Mouse (Mus musculus): Measurements from ENCODE around the gene R3hcc1l. TPM values are rescaled to one million over a fixed set of nuclear protein-coding genes. Genes with fewer than 3 reads are reported as not detected.

Gene R3hcc1l
- polyA plus RNA-seq (2015; fragmentation: Illumina TruSeq; extraction: RNeasy Lipid Tissue Mini Kit (QIAGEN cat#74804); ENCODE audit: insufficient read depth, low read depth, low replicate concordance): 6.8 TPM

DNA sequence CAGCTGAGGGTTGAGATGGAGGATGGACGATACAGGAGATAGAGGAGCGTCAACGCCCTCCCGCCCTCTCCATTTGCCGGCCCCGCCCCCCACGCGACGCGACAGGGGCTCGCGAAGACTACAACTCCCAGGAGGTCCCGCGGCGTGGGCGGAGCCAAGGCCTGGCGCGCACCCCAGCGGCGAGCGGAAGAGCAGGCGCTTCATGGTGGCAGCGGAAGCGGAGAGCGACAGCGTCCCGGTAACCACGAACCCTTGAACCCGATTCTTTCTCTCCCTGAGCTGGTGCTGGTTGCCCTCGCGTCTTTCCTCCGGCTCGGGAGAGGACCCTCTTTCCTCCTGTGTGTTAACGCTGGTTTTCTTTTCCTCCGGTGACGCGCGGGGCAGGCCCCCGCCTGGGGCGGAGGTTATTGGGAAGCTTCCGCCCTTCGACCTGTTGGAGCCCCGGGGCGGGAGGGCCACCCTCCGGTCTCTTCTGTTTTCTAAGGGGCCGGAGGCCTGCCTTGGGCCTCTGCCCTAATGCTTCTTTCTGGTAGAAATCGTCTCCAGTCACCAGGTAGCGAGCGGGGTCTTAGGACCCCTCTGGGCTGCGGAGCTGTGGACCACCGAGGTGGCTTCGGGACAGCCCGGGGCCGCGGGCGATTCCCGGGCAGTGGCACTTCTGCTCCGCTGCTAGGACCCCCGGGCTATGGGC, at the start of gene R3hcc1l:
TSS of gene R3hcc1l (plus strand) at position 140 of the 691 bp plus-strand sequence.

DNA sequence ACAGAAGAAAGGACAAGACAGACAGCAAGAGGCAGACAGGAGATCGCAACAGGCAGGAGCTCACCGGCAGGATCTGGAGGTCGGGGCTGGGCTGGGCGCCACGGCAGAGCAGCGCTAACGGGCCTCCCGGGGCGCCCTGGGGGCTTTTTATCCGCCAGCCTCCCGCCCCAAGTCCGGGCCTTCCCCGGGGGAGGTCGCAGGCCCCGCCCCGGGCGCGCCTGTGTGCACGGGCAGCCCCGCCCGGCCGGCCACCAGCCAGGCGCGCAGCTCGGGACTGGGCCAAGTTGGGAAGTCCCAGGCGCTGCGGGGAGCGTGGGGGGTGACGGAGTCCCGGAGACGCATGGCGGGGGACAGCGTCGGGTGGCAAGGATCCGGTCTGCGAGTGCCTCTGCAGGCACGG, 94.1 kb downstream of the R3hcc1l start, which contains the start of gene Loxl4:
TSS of gene Loxl4 (minus strand) at position 160 of the 400 bp plus-strand sequence.

Other genes starting within 250 kb of the R3hcc1l start
- gene Crtac1, start 87.0 kb upstream of the R3hcc1l start, polyA plus RNA-seq (2015; fragmentation: Illumina TruSeq; extraction: RNeasy Lipid Tissue Mini Kit (QIAGEN cat#74804); ENCODE audit: insufficient read depth, low read depth, low replicate concordance): not detected
- 0.35 TPM for gene Loxl4, start 94.1 kb downstream of the R3hcc1l start, polyA plus RNA-seq (2015; fragmentation: Illumina TruSeq; extraction: RNeasy Lipid Tissue Mini Kit (QIAGEN cat#74804); ENCODE audit: insufficient read depth, low read depth, low replicate concordance)
- gene Pyroxd2, start 234.0 kb downstream of the R3hcc1l start, polyA plus RNA-seq (2015; fragmentation: Illumina TruSeq; extraction: RNeasy Lipid Tissue Mini Kit (QIAGEN cat#74804); ENCODE audit: insufficient read depth, low read depth, low replicate concordance): 1.8 TPM

Measured in pancreas, adult 10 weeks (tissue).